ENCODE assay signal across 9 mouse cellular contexts in the genomic region with DNA sequence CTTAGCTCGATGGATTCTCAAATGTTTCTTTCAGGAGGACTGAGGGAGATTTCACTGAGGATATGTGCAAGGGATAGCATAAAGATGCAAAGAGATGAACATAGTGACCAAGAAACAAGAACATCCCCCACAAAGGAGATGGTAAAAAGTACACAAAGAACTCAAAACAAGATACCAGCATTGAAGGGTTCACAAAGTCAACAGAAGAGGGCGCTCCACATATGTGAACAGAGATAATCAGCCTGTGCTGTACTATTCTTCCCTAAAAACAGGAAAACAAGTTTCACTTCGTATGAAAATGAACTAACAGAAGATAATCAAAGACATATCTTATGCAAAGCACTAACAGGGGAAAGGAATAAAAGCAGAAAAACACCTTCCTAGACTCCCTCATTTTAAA. TPM values are rescaled to one million over a fixed set of nuclear protein-coding genes. Genes with fewer than 3 reads are reported as not detected.
A peak's percentile ranks its signal among the peaks of the same experiment; 100 is the strongest.
DNase-seq lines count a peak whose midpoint lies in the region; ATAC-seq lines count a peak whose summit lies in the region.
"Had no signal": no experiment of that assay in that cellular context is flagged by ENCODE, and none has a peak within 500 bp of the region (broad histone marks: within the 10 kb centered on the region; RNA-seq: fewer than 3 reads in every experiment).

No protein-coding gene starts in this region.

- ATAC-seq in kidney, embryonic 16.5 days (ENCODE audit: low FRiP score, low TSS enrichment) = no peak
- ATAC-seq in megakaryocyte, adult 5-6 weeks (ENCODE audit: poor library complexity, severe bottlenecking) = 0 out of 2 replicates have a peak, but pooled peaks have one; percentile 49

- no peaks in the 10 kb centered on the region for H3K9me3 ChIP-seq in kidney, embryonic 16.5 days (ENCODE audit: low read length)

- H3K4me3 ChIP-seq in kidney, embryonic 16.5 days (ENCODE audit: low read length) = no peak overlapping the region

- H3K27me3 ChIP-seq in kidney, embryonic 16.5 days (ENCODE audit: insufficient read depth, low read length) = peaks cover 4% of the 10 kb centered on the region; the same call in 1 of the 2 replicates

- 46% methylated on average over 3 of the region's 3 CpGs for whole genome bisulfite sequencing in kidney, embryonic 16.5 days

- H3K36me3 ChIP-seq in kidney, embryonic 16.5 days (ENCODE audit: insufficient read depth, low read length) = no peaks in the 10 kb centered on the region

- DNase-seq in kidney, adult 8-10 months = peak; percentile 5 to 27
- DNase-seq in MEL-GATA-1-ER (ENCODE audit: extremely low read depth, low read depth) = peak; percentile 52
- DNase-seq in adrenal gland, postnatal 25 days = peak; percentile 7
- DNase-seq in induced T-regulatory cell, adult 2 months (ENCODE audit: low read depth) = peak; percentile 58
- no peak for DNase-seq in neural tube, embryonic 10.5 days (ENCODE audit: extremely low spot score, low spot score)

- H3K4me2 ChIP-seq in kidney, embryonic 16.5 days (replicated peaks; ENCODE audit: low read depth, low read length) = no peak overlapping the region

- no peak overlapping the region for H3K9ac ChIP-seq in kidney, embryonic 16.5 days (replicated peaks; ENCODE audit: low read length)

- H3K4me1 ChIP-seq in kidney, embryonic 16.5 days (ENCODE audit: insufficient read depth, low read length) = no peaks in the 10 kb centered on the region

- no peak overlapping the region for H3K27ac ChIP-seq in kidney, embryonic 16.5 days (ENCODE audit: low read length)

RNA-seq across cellular contexts. Expression of a gene that starts 19.7 kb away (rescaled TPM):
- polyA plus RNA-seq in kidney, embryonic 16.5 days (2015; fragmentation: Nextera tagmentation; extraction: Ambion mirVana) = not detected in 2 replicates
- total RNA-seq in adrenal gland, postnatal 25 days (2021) = 0.24 TPM in 1 of 2 replicates, not detected in the other
- not detected in 2 replicates for total RNA-seq in megakaryocyte, adult 5-6 weeks (2015)
- total RNA-seq in megakaryocyte, adult 5-6 weeks (2017) = not detected in 2 replicates

RNA-seq across cellular contexts. Expression of a gene that starts 19.7 kb away (rescaled TPM):
- polyA plus RNA-seq in kidney, embryonic 16.5 days (2015; fragmentation: Nextera tagmentation; extraction: Ambion mirVana) = not detected in 2 replicates
- not detected in 2 replicates for total RNA-seq in adrenal gland, postnatal 25 days (2021)
- not detected in 2 replicates for total RNA-seq in megakaryocyte, adult 5-6 weeks (2015)
- not detected in 2 replicates for total RNA-seq in megakaryocyte, adult 5-6 weeks (2017)
- polyA plus RNA-seq: liver, embryonic 16.5 days; stomach, embryonic 14.5 days had no signal

RNA-seq across cellular contexts. Expression of a gene that starts 24.1 kb away (rescaled TPM):
- polyA plus RNA-seq in kidney, embryonic 16.5 days (2015; fragmentation: Nextera tagmentation; extraction: Ambion mirVana) = not detected in 2 replicates
- not detected in 2 replicates for total RNA-seq in adrenal gland, postnatal 25 days (2021)
- total RNA-seq in megakaryocyte, adult 5-6 weeks (2015) = not detected in 2 replicates
- not detected in 2 replicates for total RNA-seq in megakaryocyte, adult 5-6 weeks (2017)
- polyA plus RNA-seq: liver, embryonic 16.5 days; stomach, embryonic 14.5 days had no signal

RNA-seq across cellular contexts. Expression of a gene that starts 29.9 kb away (rescaled TPM):
- polyA plus RNA-seq in kidney, embryonic 16.5 days (2015; fragmentation: Nextera tagmentation; extraction: Ambion mirVana) = 13.8 and 14.7 TPM in 2 replicates
- 23.0 and 27.0 TPM in 2 replicates for total RNA-seq in adrenal gland, postnatal 25 days (2021)
- total RNA-seq in megakaryocyte, adult 5-6 weeks (2015) = 5.3 and 6.8 TPM in 2 replicates
- total RNA-seq in megakaryocyte, adult 5-6 weeks (2017) = 3.5 and 4.3 TPM in 2 replicates

RNA-seq across cellular contexts. Expression of a gene that starts 47.3 kb away (rescaled TPM):
- polyA plus RNA-seq in kidney, embryonic 16.5 days (2015; fragmentation: Nextera tagmentation; extraction: Ambion mirVana) = not detected in 2 replicates
- total RNA-seq in adrenal gland, postnatal 25 days (2021) = 0.21 TPM in 1 of 2 replicates, not detected in the other
- total RNA-seq in megakaryocyte, adult 5-6 weeks (2015) = not detected in 2 replicates
- 0.07 TPM in 1 of 2 replicates, not detected in the other for total RNA-seq in megakaryocyte, adult 5-6 weeks (2017)
- polyA plus RNA-seq: liver, embryonic 16.5 days; stomach, embryonic 14.5 days had no signal
